Comparison of ENCODE assay signal across 21 mouse cellular contexts in the genomic region with DNA sequence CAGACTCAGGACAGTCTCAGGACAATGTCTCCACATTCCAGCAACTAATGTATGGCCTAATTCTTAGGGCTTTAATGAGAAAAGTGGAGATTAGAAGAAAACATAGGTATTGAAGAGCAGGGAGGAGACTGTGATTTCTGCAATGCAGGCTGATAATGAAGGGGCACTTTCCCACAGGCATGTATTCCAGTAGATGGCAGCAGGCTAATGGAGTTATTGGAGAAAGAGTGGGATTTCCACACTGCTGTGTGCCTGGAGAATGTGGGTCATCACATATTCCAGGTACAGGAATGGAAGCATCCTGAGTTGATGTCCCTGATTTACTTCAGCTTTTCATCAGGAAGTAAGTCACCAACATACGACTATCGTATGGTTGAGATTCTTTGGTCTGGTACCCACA.
DNase-seq lines count a peak whose midpoint lies in the region; ATAC-seq lines count a peak whose summit lies in the region.
"Had no signal": no experiment of that assay in that cellular context is flagged by ENCODE, and none has a peak within 500 bp of the region (broad histone marks: within the 10 kb centered on the region; RNA-seq: fewer than 3 reads in every experiment).

No protein-coding gene starts in this region.

- DNase-seq in frontal cortex, postnatal 14 days (ENCODE audit: low spot score in 2 of 2) = no peak
- DNase-seq in left cerebral cortex, adult 18-20 months (ENCODE audit: low spot score in 2 of 2) = peak; percentile 2 to 3
- no peak for DNase-seq in left cerebral cortex, adult 8-10 months (ENCODE audit: low spot score in 2 of 2)
- peak; percentile 4 to 6 for DNase-seq in right cerebral cortex, adult 2 months (ENCODE audit: low spot score in 2 of 2)
- DNase-seq in right cerebral cortex, postnatal 25 days = no peak
- DNase-seq in embryo, embryonic 9.5 days (ENCODE audit: extremely low spot score) = no peak
- no peak for DNase-seq in urinary bladder, postnatal 14 days (ENCODE audit: low spot score)
- DNase-seq: adrenal gland, adult 8-10 months; cerebellum, adult 11 months; cerebellum, adult 9-10 months; gastrocnemius, postnatal 25 days; heart, adult 18-20 months; kidney, adult 2 months; kidney, postnatal 4 days; layer of hippocampus, adult 9-11 months; liver; lung, adult 2 months; lung, postnatal 10 days had no signal

- peak; percentile 87 for ATAC-seq in frontal cortex, adult (ENCODE audit: low TSS enrichment)
- ATAC-seq: hindbrain, embryonic 16.5 days; intestine, embryonic 15.5 days had no signal

Comparison
In these comparisons a context has a peak if more than half of its experiments do, and no peak if none do; other contexts are left out.
1. DNase-seq: peak in left cerebral cortex, adult 18-20 months (2 of 2) and right cerebral cortex, adult 2 months (2 of 2); none in frontal cortex, postnatal 14 days (0 of 2), left cerebral cortex, adult 8-10 months (0 of 2), right cerebral cortex, postnatal 25 days (single experiment), embryo, embryonic 9.5 days (single experiment) and urinary bladder, postnatal 14 days (single experiment).